Mouse (Mus musculus) thymus, postnatal 14 days (tissue): ENCODE measurements around the gene Mmp15.

Experiments used
- DNase-seq: peaks from one replicate; pipeline ENCODE4 v3.0.0; 2021

The Mmp15 gene

DNA sequence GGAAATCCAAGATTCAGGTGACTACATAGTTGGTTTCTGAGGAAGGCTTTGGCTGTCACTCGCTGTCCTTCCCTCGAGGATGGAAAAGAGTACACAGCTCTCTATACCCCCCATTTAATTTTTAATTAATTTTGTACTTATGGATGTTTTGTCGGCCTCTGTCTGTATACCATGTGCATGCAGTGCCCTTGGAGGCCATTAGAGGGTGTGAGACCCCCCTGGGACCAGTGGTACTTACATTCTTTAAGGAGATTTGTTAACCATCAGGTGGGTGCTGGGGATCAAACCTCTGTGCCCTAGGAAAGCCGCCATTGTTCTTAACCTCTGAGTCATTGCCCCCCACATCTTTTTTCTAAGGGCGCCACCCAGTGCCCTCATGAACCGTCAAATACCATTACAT lies 7.4 kb upstream of the Mmp15 start:
- no peak for DNase-seq

DNA sequence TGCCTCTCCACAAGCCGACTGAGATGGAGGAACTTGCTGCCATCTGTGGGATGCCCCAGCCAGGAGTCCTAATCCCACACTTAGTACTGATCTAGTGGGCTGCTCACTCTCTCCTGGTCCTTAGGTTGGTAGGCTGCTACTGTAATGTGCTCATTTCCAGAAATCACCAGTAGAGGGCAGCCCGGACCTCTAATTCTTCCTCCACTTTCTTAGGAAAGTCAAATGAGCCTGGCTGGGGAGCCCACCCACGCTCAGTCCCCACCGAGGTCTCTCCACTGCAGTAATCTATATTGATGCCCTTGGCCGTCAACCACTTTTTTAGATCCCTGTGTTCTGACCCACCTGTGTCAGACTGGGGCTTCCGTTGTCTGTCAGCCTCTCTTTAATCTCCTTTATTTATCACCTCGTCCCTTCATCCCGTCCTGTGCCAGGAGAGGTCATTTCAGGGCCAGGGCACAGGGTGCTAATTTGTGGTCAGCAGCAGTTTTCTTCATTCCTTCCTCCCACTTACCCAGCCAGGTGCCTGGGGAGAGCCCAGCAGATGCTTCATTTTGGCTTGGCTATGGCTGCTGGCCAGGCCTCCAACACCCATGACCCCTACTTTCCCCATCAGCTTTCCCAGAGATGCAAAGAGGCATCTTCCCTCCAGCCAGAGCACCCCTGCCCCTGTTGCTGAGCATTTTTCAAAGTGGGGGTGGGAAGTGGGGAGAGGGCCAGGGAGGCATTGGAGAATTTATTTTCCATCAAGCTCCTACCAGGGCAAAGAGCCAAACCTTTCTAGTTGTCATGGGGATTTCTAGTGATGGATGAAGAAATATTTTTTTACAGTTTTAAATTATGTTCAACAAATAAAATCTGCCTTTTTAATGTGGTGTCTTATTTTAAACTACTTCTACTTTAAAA lies 5.2 kb upstream of the Mmp15 start:
- peak; percentile 76 for DNase-seq

DNA sequence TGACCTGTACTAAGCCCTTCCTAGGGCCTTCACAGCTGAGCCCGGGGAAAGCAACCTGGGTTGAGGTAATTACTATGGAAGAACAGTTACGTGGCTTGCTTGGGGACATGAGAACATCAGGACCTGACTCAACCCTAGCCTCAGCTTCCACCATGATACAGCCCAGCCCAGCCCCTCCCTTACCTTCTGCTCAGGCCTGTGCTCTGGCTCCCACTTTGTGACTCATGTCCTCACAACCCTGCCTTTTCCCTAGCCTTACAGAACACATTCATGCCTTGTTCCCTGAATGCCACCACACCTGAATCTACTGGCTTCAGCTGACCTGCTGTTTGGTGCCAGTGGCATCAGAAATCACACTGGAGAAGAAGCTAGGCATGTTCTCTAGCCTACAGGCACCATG lies 3.7 kb upstream of the Mmp15 start:
- DNase-seq = no peak

DNA sequence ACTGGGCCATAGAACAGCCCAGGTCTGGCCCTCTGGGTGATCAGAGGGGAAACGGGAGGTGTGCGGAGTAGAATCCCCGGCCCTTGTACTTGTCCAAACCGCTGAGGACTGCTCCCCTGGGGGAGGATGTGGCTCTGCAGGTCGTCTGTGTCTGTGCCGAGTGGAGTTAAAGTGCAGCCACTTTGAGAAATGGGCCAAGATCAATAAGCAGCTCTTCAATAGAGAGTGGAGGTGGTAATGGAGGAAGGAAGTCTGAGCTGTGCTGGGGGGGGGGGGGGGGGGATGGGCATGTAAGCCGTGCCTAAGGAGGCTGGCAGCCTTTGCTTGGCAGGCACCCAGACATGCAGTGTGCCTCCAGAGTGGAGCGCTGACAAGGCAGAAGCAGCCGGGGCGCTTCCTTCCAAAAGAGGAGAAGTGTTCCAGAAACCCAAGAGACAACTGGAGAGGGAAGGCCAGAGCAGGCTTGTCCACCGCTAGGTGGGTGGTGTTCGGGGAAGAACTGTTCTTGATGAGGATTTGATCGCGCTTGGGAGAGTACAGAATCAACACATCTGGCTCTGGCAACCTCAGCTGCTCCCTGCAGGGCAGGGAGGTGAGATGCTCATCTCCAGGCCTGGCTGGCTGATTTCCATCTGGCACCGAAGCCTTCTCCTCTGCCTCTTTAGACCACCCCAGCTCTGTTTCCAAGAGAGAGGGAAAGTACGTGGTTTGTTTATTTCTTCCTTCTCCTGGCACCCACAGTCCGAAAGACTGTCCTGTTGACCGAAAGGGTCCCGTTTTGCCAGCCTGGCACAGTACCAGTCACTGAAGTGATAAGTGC lies 3.0 kb upstream of the Mmp15 start:
- DNase-seq = peak; percentile 30

DNA sequence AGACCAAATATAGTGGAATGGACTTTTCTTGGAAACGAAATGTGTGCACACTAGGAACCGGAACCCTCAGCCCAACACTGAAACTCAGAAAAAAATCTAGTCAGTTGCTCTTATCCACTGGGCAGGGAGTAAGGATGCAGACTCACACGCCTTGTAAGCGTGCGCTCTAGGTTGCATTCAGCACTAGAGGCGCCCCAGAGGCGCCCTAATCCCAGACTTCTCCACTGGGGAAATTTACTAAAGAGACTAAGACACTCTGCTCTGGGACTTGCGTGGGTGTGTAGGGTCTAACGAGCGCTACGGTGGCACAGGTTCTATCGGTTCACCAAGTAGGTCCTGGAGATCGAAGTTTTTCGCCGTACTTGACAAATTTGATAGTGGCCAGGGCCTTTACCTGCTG lies 607 bp upstream of the Mmp15 start:
- no peak for DNase-seq

DNA sequence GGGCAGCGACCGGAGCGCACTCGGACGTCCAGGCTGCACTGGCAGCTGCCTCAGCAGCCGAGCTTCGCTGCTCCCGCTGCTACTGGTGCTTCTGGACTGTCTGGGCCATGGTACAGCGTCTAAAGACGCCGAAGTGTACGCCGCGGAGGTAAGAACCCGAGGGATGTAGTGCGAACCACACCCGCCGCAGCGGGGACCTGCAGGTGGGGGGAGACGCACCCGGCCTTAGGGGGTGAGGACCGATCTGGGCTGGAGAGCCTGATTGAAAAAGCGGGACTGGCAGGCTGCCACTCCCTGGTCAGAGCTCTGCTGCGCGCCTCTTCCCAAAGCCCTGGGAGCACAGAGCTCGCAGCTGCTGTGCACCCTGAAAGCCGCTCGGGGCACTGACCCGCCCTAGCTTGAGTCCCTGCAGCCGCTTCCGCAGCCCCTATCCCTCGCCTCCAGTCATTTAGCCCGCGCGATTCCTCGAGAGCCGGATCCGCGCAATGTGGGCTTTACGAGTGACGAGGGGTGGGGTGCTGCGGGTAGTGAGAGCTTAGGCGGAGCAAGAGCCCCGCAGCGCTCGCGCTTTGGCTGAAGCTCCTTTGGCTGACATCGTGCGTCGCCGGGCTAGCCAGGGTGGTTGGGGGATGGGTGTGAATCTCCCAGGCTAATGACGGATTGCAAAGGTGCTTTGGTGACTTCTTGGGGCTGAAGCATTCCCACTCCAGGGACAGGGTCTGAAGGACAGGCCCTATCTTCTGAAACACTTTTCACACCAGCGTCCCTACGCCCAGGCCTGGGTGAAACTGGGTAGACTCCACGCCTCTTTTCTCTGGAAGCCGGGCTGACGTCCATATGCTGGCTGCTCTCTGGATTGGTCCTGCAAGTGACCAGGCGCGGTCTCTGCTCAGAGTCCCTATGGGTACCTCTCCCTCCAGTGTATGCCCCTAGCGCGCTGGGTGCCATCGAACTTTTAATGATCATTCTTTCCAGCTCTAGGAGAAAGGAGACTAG lies 1.1 kb downstream of the Mmp15 start:
- DNase-seq = no peak

DNA sequence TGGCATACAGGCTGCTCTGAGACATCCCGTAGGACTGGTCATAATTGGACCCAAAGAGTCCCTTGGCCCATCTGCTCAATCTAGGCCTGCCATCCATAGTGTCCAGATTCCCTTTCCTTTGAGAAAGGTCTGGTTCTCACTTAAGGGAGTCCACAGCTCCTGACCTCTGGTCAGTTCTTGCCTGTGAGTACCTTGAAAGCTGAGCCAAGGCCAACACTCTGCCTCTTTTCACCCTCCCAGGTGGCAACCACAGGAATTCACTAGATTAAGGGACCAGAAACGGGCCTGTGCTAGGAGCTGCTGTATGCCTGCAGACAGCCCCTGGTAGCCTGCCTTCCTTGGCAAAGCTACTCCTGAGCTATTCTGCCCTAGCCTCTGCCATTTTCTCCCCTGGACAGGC lies 2.5 kb downstream of the Mmp15 start:
- DNase-seq = no peak

DNA sequence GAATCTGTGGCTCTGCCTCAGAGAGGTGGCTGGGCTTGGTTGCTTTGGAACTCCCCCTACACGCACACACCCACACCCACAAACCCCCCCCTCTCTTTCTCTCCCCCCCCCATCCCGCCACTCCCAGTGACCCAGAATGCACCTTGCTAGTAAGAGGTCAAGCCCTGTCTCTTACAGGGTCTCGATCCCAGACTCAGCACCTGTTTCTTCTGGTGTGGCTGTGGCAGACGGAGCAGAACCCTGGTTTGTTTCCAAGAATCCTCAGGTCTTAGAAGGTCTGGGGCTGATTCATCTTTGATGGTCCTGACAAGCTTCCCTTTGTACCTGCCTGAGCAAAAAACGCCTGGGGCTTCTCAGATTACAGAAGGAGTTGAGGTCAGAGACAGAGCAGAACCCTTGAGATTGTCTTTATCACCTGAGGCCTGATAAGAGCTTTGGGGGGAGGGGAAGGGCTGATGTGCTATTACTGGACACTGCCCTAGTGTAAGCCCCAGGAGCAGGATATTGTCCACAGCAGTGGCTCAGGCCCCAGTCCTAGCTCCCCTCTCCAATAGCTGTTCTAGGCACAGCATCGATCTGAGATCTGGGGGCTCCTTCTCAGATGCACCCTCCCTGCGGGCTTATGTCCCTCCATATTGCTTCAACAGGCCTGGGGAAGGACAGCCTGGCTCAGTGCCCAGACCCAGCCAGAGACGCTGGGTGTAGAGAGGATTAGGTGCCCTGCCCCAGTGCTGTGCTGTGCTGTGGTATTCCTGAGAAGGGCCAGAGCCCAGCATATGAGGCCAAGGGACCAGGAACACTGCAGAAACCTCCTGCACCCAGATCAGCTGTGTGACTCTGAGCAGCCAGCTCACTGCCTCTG lies 6.7 kb downstream of the Mmp15 start:
- DNase-seq = no peak

DNA sequence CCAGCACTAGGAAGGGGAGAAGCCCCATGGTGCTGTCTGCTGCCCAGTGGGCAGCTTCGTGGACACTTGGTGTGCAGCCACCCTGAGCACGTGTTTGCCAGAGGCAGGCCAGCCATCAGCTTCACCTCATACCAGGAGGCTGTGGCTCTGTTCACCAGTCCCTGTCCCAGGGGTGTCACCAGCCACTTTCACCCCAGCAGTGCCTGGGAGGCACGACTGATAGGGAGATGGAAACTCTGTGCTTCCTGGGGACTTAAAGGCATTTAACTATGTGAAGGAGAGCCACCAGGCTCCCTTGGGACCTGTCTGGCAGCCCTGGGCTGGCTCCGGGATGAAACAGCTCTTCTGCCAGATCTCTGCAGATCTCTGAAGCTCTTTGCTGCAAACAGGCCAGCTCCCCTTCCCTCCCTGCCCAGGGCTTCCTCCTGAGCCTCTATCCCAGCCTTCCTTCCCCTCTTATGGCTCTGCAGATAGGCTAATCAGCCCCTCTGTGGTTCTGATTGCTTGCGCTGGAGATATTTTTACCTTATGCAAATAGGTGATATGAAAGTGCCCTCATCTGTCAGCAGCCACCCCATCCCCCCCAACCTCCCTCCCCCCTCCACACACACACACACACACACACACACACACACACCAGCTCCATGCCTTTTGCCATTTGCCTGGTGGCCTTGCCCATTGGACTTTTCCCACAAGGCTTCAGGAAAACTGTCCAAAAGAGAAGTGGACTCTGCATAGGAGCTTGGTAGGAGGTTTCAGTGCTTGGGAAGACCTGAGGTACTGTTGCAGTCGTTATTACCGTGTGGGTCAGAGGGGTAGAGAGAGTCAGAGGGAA lies 8.3 kb downstream of the Mmp15 start:
- DNase-seq = no peak

DNA sequence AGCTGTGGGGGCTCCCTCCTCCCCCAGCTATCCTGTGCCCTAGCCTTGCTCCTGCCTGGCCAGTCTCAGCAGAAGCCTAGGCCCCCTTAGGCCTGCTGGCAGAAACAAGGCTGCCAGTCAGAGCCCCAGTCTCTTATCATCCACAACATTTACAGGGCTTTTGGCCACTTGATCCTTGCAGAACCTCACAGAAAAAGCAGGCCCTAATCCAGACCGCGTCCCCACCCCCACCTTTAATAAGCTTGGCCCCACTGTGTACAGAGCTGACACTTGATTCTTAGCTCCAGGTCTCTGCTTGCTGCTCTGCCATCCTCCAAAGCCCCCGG lies 8.9 kb downstream of the Mmp15 start:
- DNase-seq = no peak

DNA sequence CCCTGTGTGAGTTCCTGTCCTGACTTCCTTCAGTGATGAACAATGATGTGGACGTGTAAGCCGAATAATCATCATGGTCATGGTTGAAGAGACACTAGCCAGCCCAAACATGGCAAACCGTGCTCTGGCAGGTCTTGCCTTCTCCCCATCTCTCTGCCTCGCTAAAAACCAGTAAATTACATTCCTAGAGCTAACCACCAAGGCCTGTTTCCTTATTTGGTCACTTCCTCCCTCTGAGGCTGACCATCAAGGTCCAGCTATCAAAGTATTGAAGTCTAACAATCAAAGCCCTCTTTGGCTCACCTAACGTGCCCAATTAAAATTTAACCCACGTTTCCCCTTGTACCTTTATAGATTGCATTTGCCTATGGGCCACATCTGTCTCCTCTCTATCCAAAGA lies 10.2 kb downstream of the Mmp15 start:
- DNase-seq = no peak

DNA sequence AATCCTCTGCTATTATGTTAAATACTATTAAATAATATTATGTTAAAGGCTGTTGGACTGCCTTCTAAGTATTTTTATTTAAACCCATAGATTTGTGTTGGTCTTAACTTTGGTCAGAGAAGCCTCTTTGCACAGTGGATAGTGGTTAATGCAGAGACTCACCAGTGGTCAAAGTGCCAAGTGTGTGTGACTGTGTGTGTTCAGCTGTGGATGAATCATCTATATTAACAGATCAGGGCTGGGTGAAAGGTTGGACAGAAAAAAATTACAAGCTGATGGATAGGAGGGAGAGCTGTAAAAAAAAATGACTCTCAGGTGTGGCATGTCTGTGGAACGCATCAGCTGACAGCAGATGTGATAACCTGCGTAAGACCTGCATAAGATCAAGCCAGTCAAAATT lies 11.8 kb downstream of the Mmp15 start:
- no peak for DNase-seq

DNA sequence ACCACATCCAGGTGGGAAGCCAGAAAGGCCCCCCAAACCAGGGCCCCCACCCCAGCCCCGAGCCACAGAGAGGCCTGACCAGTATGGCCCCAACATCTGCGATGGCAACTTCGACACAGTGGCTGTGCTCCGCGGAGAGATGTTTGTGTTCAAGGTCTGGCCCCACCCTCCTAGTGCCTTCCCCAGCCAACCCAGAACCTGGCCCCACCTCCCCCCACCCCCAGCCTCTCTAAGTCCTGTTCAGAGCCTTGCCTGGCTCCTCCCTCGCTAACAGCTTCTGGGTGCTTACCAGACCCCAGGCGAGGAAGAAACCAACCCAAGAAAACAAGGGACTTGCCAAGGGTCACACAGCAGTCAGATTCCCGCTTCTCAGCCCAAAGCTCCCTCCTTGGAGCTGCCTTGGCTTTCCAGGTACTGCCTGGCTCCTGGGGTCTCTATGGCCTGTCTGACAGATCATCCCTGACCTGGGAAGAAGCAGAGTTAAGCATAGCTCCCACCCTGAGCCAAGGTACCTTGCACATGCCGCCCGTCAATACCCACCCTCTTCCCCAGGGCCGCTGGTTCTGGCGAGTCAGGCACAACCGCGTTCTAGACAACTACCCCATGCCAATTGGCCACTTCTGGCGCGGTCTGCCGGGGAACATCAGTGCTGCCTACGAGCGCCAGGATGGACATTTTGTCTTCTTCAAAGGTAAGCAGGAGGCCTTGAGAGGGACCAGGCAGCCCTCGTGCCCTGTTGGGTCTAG lies 17.7 kb downstream of the Mmp15 start:
- DNase-seq = peak; percentile 80

DNA sequence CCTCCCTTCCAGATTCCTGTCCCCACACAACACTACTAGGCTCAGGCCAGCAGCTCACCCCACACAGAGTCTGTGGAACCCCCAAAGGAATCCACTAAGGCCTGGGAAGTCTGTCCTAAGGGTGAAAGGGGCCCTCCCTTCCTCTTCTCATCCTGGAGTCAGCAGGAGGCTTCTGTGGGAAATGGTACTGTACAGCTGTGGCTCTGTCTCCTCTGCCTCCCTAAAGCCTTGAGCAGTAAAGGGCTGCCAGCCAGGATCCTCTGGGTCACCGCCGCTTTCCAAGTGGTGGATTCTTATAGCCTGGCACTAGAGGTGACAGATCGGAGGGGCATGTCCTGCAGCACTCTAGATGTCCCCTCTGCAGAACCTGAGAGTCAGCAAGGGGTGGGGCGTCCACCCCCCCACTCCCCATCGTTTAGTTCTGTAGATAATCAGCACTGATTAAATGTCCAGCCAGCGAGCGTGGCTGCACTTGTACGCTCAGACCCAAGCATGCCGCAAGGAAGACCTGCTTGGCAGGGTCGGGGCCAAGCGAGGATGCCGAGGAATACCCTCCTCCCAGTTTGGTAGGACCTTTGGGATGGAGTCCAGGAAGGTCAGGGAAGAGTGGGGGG lies 21.4 kb downstream of the Mmp15 start:
- no peak for DNase-seq

DNA sequence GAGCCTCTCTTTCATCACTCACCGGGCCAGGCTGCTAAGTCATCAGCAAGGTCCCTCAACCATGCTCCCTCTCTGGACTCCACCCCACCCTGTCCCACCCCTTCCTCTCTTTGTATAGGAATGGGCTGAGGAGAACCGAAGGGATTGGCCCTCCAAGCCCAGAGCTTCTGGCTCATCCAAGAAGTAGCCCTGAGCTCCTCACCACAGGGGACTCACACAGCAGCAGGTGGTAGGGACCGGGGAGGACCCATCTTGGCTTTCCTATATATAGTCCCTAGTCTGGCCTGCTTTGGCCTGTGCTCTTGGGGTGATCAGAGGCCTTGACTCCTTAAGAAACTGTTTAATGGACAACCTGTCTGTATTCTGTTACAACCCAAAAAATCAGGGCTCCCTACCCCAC lies 22.4 kb downstream of the Mmp15 start:
- no peak for DNase-seq

DNA sequence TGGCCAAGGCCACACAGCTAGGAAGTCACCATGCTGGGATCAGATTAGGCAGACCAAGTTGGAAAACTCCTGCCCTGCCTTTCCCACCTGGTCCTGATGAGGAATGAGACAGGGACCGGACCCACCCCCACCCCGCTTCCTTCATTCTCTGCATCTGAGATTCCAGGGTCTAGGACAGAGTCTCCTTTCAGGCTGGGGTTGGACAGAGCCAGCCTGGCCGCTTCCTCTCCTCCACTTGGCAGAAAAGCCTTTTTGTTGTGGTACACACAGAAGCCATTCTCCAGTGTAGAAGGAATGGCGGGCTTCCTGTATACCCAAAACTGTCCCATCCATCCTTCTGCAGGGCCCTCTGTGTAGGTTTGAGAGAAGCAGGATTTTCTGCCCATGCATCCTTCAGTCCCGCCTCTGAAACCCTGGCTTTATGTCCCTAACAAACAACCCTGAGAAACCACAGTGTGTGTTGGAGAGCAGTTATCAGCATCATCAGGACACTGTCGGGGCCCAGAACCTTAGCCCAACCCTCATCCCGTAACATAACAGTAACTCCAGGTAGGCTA lies 23.4 kb downstream of the Mmp15 start:
- no peak for DNase-seq

DNA sequence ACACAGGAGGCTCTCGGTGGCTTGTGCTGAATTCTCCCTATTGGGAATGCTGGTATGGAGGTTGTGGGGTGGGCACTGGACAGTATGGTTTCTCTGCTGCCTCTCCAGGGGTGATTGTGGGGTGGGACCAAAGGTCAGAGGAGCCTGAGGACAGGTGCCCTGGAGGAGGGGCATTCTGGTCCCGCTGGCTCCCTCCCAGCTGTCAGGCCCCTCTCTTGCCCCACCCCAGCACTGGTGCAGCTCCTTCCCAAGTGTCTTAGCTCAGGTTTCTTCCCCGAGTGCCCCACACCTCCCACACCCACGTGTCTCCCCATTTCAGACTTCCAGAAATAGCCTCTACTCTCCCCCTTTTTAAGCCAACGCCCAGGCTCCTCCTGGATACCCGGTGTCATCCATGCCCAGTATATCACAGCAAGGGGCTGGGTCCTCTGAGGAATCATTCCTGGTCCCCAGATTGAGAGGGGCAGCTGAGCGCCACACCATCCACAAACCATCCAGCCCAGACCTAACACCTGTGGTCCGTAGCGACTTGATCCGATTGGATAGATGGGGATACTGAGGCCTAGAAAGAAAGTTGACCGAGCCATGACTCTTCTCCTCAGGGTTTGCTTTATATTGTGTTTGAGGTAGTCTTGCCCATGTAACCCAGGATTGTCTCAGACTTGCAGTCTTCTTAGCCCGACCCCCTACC lies 24.4 kb downstream of the Mmp15 start:
- no peak for DNase-seq

DNA sequence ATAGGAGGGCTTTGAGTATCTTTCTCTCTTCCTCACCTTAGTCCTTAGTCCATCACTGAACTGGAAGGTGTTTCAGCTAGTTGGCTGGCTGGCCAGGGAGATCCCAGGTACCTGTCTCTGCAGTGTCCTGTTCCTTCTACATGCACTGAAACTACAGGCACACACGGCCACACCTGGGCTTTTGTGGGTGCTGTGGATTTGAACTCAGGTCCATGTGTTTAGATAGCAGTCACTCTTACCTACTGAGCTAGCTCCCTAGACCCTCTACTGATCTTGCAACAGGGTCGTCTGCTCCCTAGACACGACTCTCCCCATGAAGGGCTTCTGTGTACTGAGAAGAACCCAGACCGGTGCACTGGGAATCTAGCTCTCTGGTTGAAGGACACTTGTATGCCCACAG lies 25.0 kb downstream of the Mmp15 start:
- DNase-seq = no peak

DNA sequence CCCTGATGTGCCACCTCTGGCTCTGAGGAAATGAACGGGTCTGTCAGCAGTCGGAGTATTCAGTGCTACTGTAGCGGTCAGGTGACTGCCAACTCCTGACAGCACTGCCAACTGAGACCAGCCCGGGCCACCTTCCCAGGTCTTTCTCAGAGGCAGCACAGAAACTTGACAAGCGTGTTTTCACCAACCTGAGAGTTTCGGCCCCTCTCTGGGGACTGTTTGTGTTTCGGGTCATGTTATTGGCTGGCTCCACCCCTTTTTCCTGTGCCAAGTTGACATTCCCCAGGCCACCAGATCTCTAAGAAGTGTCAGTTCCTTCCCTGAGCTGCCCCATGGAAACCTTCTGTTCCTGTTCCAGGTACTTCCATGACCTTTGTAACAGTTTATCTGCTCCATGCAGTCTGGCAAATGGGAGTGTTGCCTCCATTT lies 25.8 kb downstream of the Mmp15 start:
- no peak for DNase-seq
